Mouse (Mus musculus) heart, postnatal 0 days (tissue): ENCODE results near the gene Peli1. TPM values are rescaled to one million over a fixed set of nuclear protein-coding genes. Genes with fewer than 3 reads are reported as not detected.
"Not testable (repeated sequence)": the region's sequence is repeated elsewhere in the genome, so short reads cannot be mapped to it uniquely, and the experiment has no call there.

Source experiments
- ATAC-seq: fragments of 200-750 bp; cut with Nextera tagmentation; 2 replicates; pipeline ENCODE4 v1.8.0; 2017; ENCODE audit warnings: low read depth, moderate number of reproducible peaks, moderate library complexity; ENCODE audit not compliant: insufficient read depth
- DNase-seq: peaks from one replicate; pipeline ENCODE4 v3.0.0-alpha.2; 2016; ENCODE audit warnings: low spot score
- H3K27ac ChIP-seq: fragments of 300-500 bp; sonication (generic); 2 replicates; pipeline ENCODE4 v1.5.1; 2014; ENCODE audit warnings: low read depth, mild to moderate bottlenecking
- H3K27me3 ChIP-seq: fragments of 300-500 bp; sonication (generic); 2 replicates; pipeline ENCODE4 v1.6.1; 2014; ENCODE audit warnings: low read length, mixed read lengths; ENCODE audit not compliant: control insufficient read depth, insufficient read depth
- H3K36me3 ChIP-seq: fragments of 300-500 bp; sonication (generic); replicated peaks from 2 replicates; pipeline ENCODE4 v1.6.1; 2014; ENCODE audit warnings: low read length, mixed read lengths; ENCODE audit not compliant: control insufficient read depth, insufficient read depth
- H3K4me1 ChIP-seq: fragments of 300-500 bp; sonication (generic); 2 replicates; pipeline ENCODE4 v1.6.1; 2014; ENCODE audit warnings: antibody characterized with exemption; ENCODE audit not compliant: control insufficient read depth, insufficient read depth
- H3K4me2 ChIP-seq: fragments of 300-500 bp; sonication (generic); 2 replicates; pipeline ENCODE4 v1.6.1; 2014; ENCODE audit warnings: low read depth, mild to moderate bottlenecking, low read length, moderate library complexity
- H3K4me3 ChIP-seq: fragments of 300-500 bp; sonication (generic); 2 replicates; pipeline ENCODE4 v1.5.1; 2014; ENCODE audit warnings: low read depth, low read length
- H3K9ac ChIP-seq: fragments of 300-500 bp; sonication (generic); replicated peaks from 2 replicates; pipeline ENCODE4 v1.6.1; 2014; ENCODE audit warnings: low read depth, low read length, mixed read lengths
- H3K9me3 ChIP-seq: fragments of 300-500 bp; sonication (generic); replicated peaks from 2 replicates; pipeline ENCODE4 v1.6.1; 2016; ENCODE audit warnings: low read length; ENCODE audit not compliant: control insufficient read depth
- CTCF ChIP-seq: IDR thresholded peaks from 2 replicates; pipeline ENCODE4 v1.5.1; 2016; ENCODE audit warnings: antibody characterized with exemption, control low read depth, low read depth
- EP300 ChIP-seq: IDR thresholded peaks from 2 replicates; pipeline ENCODE4 v1.6.1; 2016; ENCODE audit warnings: antibody characterized with exemption, low read depth
- WGBS: fragments of 180-500 bp; shearing (Covaris S2); extraction: QIAGEN DNeasy Blood & Tissue Kit; methylation state at CpG from one replicate; pipeline ENCODE4 v1.1.7; 2014; 5-methylcytosine and 5-hydroxymethylcytosine counted together
- polyA plus RNA-seq: library from polyadenylated mRNA; unstranded; fragments of >200 nt; fragmentation: Nextera tagmentation; extraction: Ambion mirVana; gene quantifications from 2 replicates; pipeline ENCODE4 v1.2.1, GENCODE M21; 2015
- total RNA-seq: library from RNA; depleted of rRNA; stranded (reverse); fragments of >200 nt; gene quantifications from 2 replicates; pipeline ENCODE4 v1.2.3, GENCODE M21; 2014; ENCODE audit warnings: low replicate concordance

The Peli1 gene
- total and polyA plus RNA-seq, 2 experiments from 2014 or later: 12.9 to 16.3 TPM

DNA sequence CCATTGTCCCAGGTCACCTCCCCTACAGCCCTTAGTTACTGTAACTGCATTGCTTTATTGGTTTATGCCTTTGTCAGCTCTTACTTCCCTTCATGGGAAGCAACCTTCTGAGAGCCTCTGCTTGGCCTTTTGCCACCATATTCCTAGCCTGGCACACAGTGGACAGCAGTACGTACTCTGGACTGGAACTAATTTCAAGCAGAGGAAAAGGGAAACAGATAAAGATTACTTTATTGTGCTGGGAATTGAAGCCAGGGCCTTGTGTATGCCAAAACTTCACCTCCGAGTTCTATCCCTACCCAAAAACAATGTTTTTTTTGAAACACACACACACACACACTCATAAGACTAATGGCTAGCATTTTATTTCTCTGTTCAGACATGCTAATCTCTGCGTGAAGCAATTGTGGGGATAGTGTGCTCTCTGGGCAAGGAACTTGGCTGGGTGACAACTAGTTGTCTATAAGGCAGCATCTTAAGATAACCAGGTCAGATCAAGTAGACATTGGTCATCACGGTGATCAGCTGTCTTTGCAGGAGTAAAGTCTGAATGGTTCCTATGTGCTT, 74.0 kb downstream of the Peli1 start:
- Histone ChIP-seq H3K4me3 (no peak overlapping the region), H3K9ac (no peak overlapping the region), H3K27ac (no peak overlapping the region), H3K9me3 (peaks cover 7% of the 10 kb centered on the region; the same call in 1 of the 2 replicates), H3K36me3 (no peaks in the 10 kb centered on the region), H3K4me2 (no peak overlapping the region), H3K27me3 (no peaks in the 10 kb centered on the region), H3K4me1 (no peaks in the 10 kb centered on the region)
- DNase-seq (no peak), ATAC-seq (peak; percentile 27; the same call in 1 of the 2 replicates)
- 58% methylated on average over 4 of the region's 4 CpGs for WGBS
- TF ChIP-seq EP300 (no peak), CTCF (no peak)

DNA sequence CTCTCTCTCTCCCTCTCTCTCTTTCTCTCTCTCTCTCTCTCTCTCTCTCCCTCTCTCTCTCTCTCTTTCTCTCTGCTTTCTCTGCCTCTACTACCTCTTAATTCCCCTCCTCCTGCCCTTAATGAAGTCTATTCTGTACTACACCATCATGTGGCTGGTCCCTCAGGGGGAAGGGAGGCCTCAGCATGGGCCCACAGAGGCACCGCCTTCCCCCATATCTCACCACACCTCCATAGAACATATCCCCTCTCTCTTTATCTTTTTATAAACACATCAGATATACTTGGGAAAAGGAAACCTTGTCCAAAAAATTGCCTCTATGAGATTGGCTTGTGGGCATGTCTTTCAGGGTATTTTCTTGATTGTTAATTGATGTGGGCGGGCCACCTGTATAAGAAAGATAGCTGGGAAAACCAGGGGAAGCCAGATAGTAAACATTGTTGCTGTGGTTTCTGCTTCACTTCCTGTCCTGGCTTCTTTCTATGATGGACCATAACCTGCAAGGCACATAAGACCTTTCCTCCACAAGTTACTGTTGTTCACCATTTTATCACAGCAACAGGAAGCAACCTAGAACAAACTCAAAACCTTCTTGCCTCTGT, 75.5 kb downstream of the Peli1 start:
- H3K36me3 ChIP-seq: no peaks in the 10 kb centered on the region
- H3K27me3 ChIP-seq: no peaks in the 10 kb centered on the region
- DNase-seq: no peak
- WGBS: 92% methylated on average over 2 of the region's 2 CpGs
- no peak overlapping the region for H3K9ac ChIP-seq
- peaks cover 7% of the 10 kb centered on the region; the same call in 1 of the 2 replicates for H3K9me3 ChIP-seq
- H3K4me3 ChIP-seq: no peak overlapping the region
- H3K27ac ChIP-seq: no peak overlapping the region
- TF ChIP-seq CTCF (no peak), EP300 (no peak)
- H3K4me2 ChIP-seq: no peak overlapping the region
- no peak for ATAC-seq
- no peaks in the 10 kb centered on the region for H3K4me1 ChIP-seq

DNA sequence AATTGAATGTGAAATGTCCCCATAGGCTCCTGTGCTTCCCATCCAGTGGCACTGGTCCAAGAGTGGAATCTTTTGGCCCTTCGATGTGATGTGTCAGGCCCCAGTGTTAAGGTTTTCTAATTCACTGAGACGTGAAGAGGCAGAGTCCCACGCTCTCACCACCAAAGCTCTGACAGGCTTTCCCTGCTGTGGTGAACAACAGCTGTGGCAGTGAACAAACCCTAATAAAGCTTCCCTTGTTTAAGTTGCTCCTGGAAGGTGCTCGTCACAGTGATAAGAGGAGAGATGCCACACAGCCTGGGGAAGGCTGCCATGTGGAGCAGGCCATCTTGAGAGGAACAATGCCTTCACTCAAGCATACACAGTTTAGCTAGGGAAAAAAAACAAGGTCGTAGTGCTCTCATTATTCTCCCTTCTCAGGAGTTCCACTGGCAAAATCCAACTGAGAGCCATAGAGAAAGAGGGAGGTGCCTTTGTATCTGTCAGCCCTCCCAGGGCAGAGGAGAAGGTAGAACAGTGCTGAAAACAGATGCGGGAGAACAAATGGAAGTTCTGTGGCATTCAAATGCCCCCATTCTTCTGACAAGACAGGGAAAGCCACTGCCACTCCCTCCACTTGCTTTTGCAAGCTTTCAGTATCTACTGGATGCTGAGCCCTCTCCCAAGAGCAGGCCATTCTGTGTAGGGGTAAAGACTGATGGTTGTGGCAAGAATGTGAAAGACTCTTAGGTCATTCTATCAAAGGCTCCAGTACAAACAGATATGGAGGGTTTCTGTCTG, 77.9 kb downstream of the Peli1 start:
- Histone ChIP-seq H3K4me2 (no peak overlapping the region), H3K27me3 (no peaks in the 10 kb centered on the region), H3K4me3 (no peak overlapping the region), H3K36me3 (no peaks in the 10 kb centered on the region), H3K9ac (no peak overlapping the region), H3K27ac (no peak overlapping the region), H3K4me1 (no peaks in the 10 kb centered on the region), H3K9me3 (peaks cover 7% of the 10 kb centered on the region; the same call in 1 of the 2 replicates)
- DNase-seq (no peak), ATAC-seq (no peak)
- WGBS: 71% methylated on average over 6 of the region's 6 CpGs
- TF ChIP-seq EP300: no peak

DNA sequence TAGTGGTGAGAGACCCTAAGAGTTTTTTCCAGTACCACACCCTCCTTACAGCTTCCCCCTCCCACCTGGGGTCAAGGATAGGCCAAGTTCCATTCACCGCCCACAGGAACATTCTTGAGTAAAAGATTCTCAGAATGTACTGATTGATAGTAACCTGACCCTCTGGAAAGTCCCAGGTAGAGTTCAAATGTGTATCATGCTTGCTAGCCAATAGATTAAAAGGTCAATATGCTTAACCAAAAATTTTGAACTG, 78.4 kb downstream of the Peli1 start:
- H3K4me2 ChIP-seq, H3K9me3 ChIP-seq, H3K9ac ChIP-seq, H3K4me1 ChIP-seq, DNase-seq, ATAC-seq, H3K36me3 ChIP-seq, H3K4me3 ChIP-seq, H3K27me3 ChIP-seq, H3K27ac ChIP-seq: not testable (repeated sequence)
- WGBS: 85% methylated on average over 1 of the region's 1 CpGs

DNA sequence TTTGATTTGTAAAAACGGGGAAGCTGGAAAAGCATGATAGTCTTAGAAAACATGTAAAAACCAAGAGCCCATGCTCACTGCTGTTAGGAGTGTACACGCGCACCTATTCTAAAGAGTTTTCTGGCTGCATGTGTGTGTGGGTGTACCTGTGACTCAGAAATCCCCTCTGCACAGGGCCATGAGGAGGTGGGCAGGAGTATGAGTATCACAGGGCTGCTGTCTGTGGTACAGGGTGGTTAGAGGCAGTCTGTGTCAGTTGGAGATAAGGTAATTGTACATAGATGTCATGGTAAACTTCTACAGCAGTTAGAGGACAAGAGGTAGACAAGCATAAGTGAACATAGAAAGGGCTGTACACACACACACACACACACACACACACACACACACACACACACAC, 81.2 kb downstream of the Peli1 start:
- Histone ChIP-seq H3K9ac (no peak overlapping the region), H3K4me2 (no peak overlapping the region), H3K4me3 (no peak overlapping the region), H3K9me3 (peaks cover 7% of the 10 kb centered on the region; the same call in 1 of the 2 replicates), H3K27me3 (no peaks in the 10 kb centered on the region), H3K27ac (no peak overlapping the region), H3K4me1 (no peaks in the 10 kb centered on the region), H3K36me3 (no peaks in the 10 kb centered on the region)
- WGBS: 87% methylated on average over 3 of the region's 3 CpGs
- TF ChIP-seq CTCF: no peak
- TF ChIP-seq EP300: no peak
- ATAC-seq (no peak), DNase-seq (no peak)

DNA sequence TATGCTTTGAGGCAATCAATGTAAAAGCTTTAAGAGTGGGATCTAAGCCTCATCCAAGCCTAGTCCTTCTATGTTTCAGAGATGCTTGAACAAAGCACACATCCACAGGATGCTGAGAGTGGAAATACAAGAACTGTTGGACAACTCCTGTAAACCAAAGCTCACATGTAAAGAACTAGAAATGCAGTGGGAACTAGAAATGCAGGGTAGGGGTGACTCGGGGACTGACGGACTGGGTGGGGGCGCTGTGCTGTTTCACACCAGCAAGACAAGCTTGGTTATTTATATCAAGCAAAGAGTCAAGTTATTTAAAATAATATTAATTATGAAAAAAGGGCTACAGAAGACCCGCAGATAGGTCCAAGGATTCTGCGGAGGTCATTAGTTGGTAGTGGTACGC, 82.8 kb downstream of the Peli1 start:
- Histone ChIP-seq H3K4me2 (no peak overlapping the region), H3K4me3 (no peak overlapping the region), H3K9me3 (peaks cover 7% of the 10 kb centered on the region; the same call in 1 of the 2 replicates), H3K27ac (peak overlapping the region; percentile 53; the same call in 1 of the 2 replicates), H3K27me3 (no peaks in the 10 kb centered on the region), H3K9ac (no peak overlapping the region), H3K4me1 (no peaks in the 10 kb centered on the region), H3K36me3 (no peaks in the 10 kb centered on the region)
- WGBS: 82% methylated on average over 6 of the region's 6 CpGs
- TF ChIP-seq CTCF (no peak), EP300 (no peak)
- DNase-seq (no peak), ATAC-seq (no peak)
